Mouse (Mus musculus): ENCODE data around the gene March7. TPM values are rescaled to one million over a fixed set of nuclear protein-coding genes. Genes with fewer than 3 reads are reported as not detected.

Gene March7
- 265 TPM for polyA plus RNA-seq (2017; shearing (Covaris generic))

GRCm38 (mm10) chr2:60209703-60210651 is at the start of gene March7, which contains the start of gene Baz2b:
March7 (plus strand) TSS chr2:60209887.
Baz2b (minus strand) TSS chr2:60209839.

GRCm38 (mm10) chr2:60284467-60284821 is 74.8 kb downstream of the March7 start, which contains the start of gene Cd302:
Cd302 (minus strand) TSS chr2:60284488.

Other genes with a start within 250 kb of the March7 start
- 63.4 TPM for gene Baz2b, start within 50 bp of the March7 start, polyA plus RNA-seq (2017; shearing (Covaris generic))
- 3.0 TPM for gene Cd302, start 74.6 kb downstream of the March7 start, polyA plus RNA-seq (2017; shearing (Covaris generic))
- gene Ly75, start 173.4 kb downstream of the March7 start, polyA plus RNA-seq (2017; shearing (Covaris generic)): 27.9 TPM

Measured in naive thymus-derived CD4-positive, alpha-beta T cell, adult 5 months (primary cell).